Mouse (Mus musculus) adipocyte (in vitro differentiated cells): ENCODE measurements around the gene Ccni.

ENCODE experiments used
- DNase-seq: peaks from one replicate; pipeline ENCODE4 v3.0.0-alpha.2; 2016; ENCODE audit warnings: low spot score

The Ccni gene

DNA sequence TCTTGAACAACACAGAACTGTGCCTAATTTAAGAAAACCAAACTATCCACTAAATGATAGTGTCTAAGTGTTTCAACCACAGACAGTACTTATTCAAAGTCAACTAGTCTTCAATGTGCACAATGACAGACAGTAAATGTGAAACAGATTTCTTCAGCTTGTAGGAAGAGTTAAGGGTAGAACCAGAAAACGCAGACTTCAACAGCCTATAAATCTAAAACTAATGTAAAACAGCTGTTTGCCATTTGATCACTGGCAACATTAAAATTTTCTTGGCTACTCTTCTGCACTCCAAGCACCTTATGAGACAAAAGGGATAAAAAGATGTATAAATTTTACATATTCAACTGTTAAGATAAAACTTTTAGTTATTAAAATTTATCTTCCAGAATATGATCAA lies 5.1 kb downstream of the Ccni start:
- DNase-seq = no peak

DNA sequence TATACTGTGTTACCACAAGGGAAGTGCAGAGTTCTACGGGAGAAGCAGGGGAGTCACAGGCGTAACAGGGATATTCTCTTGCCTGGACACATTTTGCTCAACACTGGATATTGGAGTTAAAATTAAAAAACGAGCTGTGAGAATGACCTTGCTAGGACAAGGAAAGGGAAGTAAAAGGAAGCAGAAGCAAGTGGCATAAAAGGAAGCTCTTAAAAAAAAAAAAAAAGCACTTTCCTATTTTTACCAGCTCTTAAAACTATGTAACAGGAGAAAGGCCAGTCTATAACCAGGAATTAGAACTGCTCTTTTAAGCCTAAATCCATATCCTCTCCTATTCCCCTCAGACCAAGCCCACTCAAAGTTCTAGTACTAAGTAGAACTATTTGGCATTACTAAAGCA lies 8.1 kb downstream of the Ccni start:
- no peak for DNase-seq

DNA sequence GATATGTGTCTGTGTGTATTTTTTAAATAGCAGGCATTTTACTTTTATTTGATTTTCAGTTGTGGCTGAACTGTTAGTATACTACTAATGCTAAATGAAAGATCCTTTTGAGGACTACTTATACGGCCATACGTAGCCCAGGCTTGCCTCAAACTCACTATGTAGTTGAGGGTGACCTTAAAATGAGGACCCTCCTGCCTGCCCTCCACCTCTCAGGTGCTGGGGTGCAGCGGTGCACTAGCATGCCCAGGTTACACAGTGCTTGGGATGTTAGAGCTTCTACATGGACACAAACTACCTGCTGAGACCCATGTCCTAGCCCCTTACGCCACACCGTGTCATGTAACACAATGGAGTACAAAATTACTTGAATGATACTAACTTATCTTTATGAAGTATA lies 15.9 kb downstream of the Ccni start:
- DNase-seq = no peak

- peak; percentile 59 for DNase-seq
Measured at GRCm38 (mm10) chr5:93189607-93190006, 16.7 kb downstream of the Ccni start.

DNA sequence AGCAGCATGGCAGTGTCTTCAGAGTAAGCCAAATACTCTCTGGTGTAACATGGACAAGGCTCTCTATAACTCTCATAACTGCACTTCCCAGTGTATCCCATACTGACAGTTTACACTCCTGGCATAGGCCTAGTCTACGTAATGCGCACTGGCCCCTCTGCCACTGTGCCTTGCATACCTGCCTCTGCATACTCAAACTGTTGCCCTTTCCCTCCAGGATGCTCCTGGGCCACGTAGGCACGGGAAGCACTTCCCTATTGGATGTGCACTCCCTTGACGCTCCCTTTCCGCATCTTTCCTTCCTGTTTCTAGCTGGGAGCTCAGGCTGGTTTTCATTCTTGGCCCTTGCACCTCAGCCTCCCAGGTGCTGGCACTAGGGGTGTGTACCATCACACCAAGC lies 21.7 kb downstream of the Ccni start:
- DNase-seq = no peak

DNA sequence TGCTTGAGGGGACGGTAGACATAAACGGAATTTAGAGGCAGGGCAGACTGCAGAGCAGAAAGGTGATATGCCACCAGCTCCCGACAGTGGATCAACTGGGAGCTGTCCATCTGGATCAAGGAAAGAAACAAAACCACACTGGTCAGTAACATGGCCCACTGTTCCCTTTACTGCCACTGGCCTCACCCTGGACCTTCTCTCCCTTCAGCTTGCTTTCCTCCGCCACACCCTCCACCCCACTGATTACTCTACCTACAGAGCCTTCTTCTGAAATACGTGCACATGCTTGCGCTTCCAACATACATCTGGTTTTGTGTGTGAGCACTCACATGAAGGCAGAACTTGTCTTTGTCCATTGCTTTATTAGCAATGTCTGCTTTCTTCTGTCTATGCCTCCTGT lies 23.0 kb downstream of the Ccni start:
- DNase-seq = no peak

- DNase-seq = peak; percentile 29
Measured at GRCm38 (mm10) chr5:93180252-93180651, 26.0 kb downstream of the Ccni start.

DNA sequence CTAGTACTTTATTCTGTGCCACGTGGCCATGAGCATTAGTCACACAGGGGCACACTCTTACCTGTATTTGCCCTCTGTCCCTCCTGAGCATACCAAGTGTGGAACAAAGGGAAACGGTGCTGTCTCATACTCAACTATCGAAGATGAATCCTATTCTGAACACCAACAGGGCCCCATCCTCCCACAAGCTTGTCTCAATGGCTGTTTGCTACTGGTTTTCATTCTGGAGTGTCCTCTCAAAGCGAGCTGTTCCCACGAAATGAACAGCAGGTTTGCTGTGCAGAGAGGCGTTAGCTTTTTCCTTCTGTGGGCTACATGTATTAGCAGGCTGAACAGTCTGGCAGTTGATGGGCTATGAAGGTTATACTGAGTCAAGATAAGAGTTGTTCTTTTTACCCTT lies 27.7 kb downstream of the Ccni start:
- DNase-seq = no peak

DNA sequence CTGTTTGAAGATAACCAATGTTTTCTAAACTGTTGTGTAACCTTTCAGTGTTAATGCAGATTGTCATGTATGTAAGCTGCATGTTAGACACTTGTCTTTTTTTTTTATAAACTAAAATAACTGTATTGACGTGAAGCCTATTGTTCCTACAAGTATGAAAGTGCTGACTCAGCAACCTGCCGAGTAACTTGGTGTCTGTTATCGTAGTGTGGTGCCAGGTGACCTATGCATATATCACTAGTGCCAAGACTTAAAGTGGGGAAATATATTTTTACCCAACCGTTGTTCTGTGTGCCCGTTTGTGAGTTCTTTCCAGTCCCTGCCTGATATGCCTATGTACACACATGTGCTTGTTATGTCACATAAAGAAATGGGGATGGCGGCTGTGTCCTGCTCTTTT lies 31.6 kb downstream of the Ccni start:
- DNase-seq = no peak

DNA sequence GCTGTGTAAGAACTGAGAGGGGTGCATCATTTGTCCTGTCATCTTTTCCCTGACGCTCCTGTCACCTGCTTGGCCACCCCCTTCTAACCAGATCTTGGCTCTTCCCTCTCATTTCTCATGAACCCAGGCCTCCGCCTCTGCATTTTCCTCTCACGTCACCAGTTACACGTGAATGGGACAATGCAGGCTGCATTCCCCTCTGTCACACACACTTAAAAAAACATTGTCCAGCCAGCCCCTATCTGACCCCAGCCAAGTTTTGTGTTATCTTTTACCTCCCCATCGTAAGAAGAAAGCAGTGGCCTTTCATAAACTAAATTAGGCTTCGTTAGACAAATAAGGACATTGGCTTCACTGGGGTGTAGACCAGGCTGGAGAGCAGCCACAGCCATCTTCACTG lies 33.8 kb downstream of the Ccni start:
- DNase-seq = no peak

DNA sequence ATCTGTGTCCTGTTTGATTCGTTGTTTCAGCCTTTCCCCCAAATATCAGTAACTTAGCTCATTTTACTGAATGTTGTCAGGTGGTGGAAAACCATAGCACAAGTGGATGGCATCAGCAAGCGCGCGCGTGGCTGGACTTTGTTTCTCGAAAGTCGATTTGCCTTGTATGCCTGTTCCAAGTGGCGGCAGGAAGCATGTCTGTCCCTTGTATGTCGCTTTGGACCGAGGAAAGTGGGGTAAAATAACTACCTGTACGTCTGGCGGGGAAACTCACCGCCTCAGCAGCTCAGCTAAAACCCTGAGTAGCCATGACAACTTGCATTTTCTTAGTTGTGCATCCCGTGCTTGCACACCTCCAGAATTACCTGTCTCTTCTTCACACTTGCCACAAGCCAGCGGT lies 34.9 kb downstream of the Ccni start:
- no peak for DNase-seq

- DNase-seq = no peak
Measured at GRCm38 (mm10) chr5:93168654-93169053, 37.6 kb downstream of the Ccni start.

GRCm38 (mm10) chr5:93167919-93168516 lies 38.3 kb downstream of the Ccni start:
- DNase-seq = no peak

- DNase-seq = peak; percentile 86
Measured at GRCm38 (mm10) chr5:93163541-93163940, 42.8 kb downstream of the Ccni start.

GRCm38 (mm10) chr5:93154401-93154800 lies 51.9 kb downstream of the Ccni start:
- DNase-seq = no peak

GRCm38 (mm10) chr5:93152451-93152850 lies 53.8 kb downstream of the Ccni start:
- DNase-seq = no peak

DNA sequence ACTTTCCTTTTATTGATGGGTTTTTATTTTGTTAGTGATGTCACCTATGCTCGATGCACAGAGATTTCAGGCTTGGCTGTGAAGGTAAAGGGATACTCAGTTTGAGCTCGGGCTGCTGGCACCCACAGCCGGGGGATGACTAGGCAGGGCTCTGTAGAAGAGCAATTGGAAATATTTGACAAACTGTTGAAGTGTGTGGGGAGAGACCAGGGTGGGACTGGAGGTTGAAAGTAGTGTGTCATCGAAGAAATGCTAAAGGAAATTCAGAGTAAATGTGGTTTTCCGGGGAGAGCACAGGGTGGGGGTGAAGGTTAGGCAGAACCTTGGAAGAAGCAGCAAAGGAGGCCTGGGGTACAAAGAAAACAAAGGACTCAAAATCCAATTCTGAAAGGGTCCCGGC lies 54.3 kb downstream of the Ccni start:
- DNase-seq = no peak

- DNase-seq = peak; percentile 55
Measured at GRCm38 (mm10) chr5:93149969-93150777, 56.1 kb downstream of the Ccni start.

GRCm38 (mm10) chr5:93145504-93145903 lies 60.8 kb downstream of the Ccni start:
- no peak for DNase-seq

DNA sequence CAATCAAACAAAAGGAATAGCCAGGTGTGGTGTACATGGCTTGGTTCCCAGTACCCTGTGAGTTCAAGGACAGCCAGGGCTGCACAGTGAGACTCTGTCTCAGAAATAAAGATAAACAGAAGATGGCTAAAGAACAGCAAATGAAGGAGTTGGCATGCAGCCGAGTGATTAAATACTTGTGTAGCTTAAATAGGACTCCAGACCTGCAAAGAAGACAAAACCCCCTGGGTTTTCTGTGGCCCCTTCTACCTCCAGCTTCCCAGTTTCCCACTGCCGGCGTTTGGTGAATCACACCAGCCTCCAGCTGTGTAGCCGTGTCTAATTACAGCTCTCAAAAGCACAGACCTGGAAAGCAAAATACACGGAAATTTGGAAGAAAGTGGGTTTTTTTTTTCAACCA lies 61.4 kb downstream of the Ccni start:
- DNase-seq = no peak

DNA sequence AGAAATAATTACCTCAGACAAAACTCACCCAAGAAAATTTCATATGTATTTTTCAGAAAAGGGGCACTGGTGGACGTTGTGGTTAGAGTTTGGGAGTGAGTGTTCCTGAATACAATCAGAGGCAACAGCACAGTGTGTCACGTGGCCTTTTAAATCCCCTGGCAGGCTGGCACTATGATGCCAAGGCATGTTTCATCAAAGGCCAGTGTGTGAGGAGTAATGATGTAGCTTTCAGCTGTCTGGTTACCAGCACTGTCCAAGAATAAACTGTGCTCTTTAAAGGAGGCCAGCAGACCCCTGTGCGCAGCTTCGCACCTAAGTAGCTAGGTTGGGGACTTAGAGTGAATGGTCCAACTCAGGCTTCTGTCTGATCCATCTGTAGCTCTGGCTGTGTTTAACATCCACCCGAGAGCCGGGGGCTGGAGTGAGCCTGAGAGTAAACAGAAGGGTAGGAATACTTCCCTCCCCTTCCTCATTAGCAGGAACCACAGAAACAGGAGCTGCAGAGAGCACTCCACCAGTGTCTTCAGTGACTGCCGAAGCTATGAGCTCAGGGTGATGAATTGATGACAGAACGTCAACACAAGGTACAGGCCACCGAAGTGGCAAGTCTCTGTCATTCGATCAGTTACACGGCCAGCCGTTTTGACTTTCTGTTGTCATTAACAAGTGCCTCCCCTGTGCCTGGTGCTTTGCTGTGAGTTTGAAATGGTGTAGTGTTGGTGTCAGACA lies 62.8 kb downstream of the Ccni start:
- DNase-seq = no peak

GRCm38 (mm10) chr5:93140747-93141146 lies 65.5 kb downstream of the Ccni start:
- DNase-seq = no peak

DNA sequence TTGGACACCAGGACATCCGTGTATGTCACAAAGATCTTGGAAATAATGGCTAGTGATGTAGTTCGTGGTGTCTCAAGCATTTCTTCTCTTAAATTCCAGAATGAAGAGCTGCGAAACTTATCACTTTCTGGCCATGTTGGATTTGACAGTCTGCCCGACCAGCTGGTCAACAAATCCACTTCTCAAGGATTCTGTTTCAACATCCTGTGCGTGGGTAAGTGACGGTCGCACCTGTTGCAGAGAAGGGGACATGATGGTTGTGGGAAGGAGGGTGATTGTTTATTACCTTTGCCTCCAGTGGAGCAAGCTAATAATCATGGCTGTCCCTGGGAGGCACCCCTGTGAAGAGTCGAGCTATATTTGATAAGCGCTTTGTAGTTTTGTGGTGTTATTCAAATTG lies 66.9 kb downstream of the Ccni start:
- DNase-seq = no peak
